Mouse (Mus musculus) left cerebral cortex, adult 2 months (tissue): ENCODE results near the gene Ifitm2. TPM values are rescaled to one million over a fixed set of nuclear protein-coding genes. Genes with fewer than 3 reads are reported as not detected.

Experiments
- DNase-seq, 2 experiments: peaks; one replicate each; pipeline ENCODE4 v3.0.0; 2021 to 2022; ENCODE audit warnings: low spot score in 2 of 2, mixed read lengths in 1 of 2; ENCODE audit errors: extremely low spot score in 1 of 2
- H3K27ac ChIP-seq: fragments of 200-600 bp; 2 replicates; pipeline ENCODE4 v1.8.1; 2022
- H3K4me3 ChIP-seq: fragments of 200-600 bp; 2 replicates; pipeline ENCODE4 v1.8.1; 2022
- CTCF ChIP-seq: fragments of 200-600 bp; IDR thresholded peaks from 2 replicates; pipeline ENCODE4 v1.8.1; 2022; ENCODE audit warnings: antibody characterized with exemption, mild to moderate bottlenecking, moderate library complexity
- intact Hi-C: fragments of 180-260 bp; cut with DNase I; formaldehyde crosslinking; loops from one replicate; pipeline ENCODE4 v1.15.1; 2025
- total RNA-seq, 2 experiments: library from RNA; stranded (reverse); gene quantifications; 2 replicates each; pipeline ENCODE4 v1.2.3; 2021

The Ifitm2 gene
- total RNA-seq, 2 experiments from 2014 or later, result 10.8 to 17.7 TPM

DNA sequence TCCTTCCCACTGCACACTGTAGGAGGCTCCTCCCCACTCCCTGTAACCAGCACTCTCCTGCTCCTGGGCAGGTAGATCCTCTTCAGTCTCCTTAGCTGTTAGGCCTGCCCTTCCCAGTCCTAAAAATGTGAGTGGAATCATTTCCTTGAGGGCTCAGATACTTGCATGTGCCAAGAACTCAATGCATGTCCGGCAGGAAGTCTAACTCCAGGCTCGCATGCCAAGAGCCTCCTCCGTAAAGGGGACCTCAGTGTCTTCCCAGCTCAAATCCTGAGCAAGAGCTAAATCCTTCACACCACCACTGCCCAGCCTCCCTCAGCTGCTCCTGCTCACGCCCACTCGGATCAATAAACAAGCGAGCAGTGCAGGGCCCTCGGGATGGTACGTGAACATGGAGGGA, 4.7 kb downstream of the Ifitm2 start:
- Histone ChIP-seq H3K4me3 (no peak overlapping the region), H3K27ac (no peak overlapping the region)
- no peak for DNase-seq
- intact Hi-C loops, result no loop called here
- no peak for TF ChIP-seq CTCF

GRCm38 (mm10) chr7:140949824-140950530, 5.8 kb downstream of the Ifitm2 start, which contains the start of gene Ifitm5:
Gene Ifitm5, minus strand, starts transcription at chr7:140950291.
- intact Hi-C loops, result no loop called here
- no peak within 1 kb of the TSS for H3K27ac ChIP-seq
- DNase-seq, result no peak
- H3K4me3 ChIP-seq, result no peak within 1 kb of the TSS
- TF ChIP-seq CTCF, result no peak

GRCm38 (mm10) chr7:140949255-140949654, 6.5 kb downstream of the Ifitm2 start:
- intact Hi-C loops, result no loop called here
- no peak overlapping the region for H3K27ac ChIP-seq
- no peak overlapping the region for H3K4me3 ChIP-seq
- no peak for DNase-seq
- no peak for TF ChIP-seq CTCF

- no peak for TF ChIP-seq CTCF
- no peak overlapping the region for H3K27ac ChIP-seq
- DNase-seq, result no peak
- intact Hi-C loops, result no loop called here
- no peak overlapping the region for H3K4me3 ChIP-seq
Observed at GRCm38 (mm10) chr7:140948161-140948560, 7.6 kb downstream of the Ifitm2 start.

DNA sequence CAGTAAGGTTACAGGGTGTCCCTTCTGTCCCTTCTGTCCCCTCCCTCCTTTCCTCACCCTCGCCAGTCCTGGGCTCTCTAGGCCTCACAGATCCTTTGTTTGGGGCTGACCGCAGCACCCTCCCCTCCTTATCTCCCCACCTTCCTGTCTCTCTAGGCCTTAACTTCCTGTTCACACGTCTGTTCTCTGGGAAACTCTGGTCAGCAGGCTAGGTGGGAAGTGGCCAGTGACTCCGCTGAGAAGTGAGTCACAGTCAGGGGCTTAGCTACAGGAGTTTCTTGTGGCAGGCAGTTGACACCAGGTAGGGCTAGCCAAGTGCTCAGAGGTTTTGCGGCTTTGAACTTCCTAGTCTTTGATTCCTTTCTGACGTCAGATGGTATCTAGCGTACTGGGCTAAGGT, 8.8 kb downstream of the Ifitm2 start:
- H3K27ac ChIP-seq, result no peak overlapping the region
- no peak for DNase-seq
- intact Hi-C loops, result no loop called here
- no peak for TF ChIP-seq CTCF
- H3K4me3 ChIP-seq, result no peak overlapping the region

- TF ChIP-seq CTCF, result no peak
- H3K4me3 ChIP-seq, result no peak overlapping the region
- intact Hi-C loops, result no loop called here
- H3K27ac ChIP-seq, result no peak overlapping the region
- no peak for DNase-seq
Observed at GRCm38 (mm10) chr7:140946311-140946710, 9.5 kb downstream of the Ifitm2 start.

- H3K27ac ChIP-seq, result no peak overlapping the region
- no peak for TF ChIP-seq CTCF
- no peak for DNase-seq
- H3K4me3 ChIP-seq, result no peak overlapping the region
- intact Hi-C loops, result no loop called here
Observed at GRCm38 (mm10) chr7:140945247-140945646, 10.5 kb downstream of the Ifitm2 start.

DNA sequence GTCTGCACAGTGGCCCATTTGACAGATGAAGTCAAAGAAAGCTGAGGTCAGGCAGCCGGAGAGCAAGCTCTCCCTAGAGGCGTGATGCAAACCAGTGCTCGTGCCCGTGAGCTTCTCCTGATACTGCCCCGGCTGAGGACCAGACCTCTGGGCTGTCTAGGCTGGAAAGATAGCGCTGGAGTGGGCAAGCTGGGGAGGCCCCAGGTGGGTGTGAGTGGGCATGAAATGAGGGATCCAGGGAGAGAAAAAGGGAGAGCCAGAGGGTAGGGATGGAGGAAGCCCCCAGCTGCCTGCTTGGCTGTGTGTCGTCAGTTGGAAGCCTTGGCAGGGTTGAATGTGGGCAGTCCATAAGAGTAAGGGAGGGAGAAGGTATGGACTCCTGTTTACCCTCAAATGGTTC, 11.6 kb downstream of the Ifitm2 start:
- DNase-seq, result no peak
- Histone ChIP-seq H3K27ac (no peak overlapping the region), H3K4me3 (no peak overlapping the region)
- TF ChIP-seq CTCF, result no peak
- intact Hi-C loops, result no loop called here

GRCm38 (mm10) chr7:140943356-140943755, 12.4 kb downstream of the Ifitm2 start:
- intact Hi-C loops, result no loop called here
- no peak for TF ChIP-seq CTCF
- Histone ChIP-seq H3K4me3 (no peak overlapping the region), H3K27ac (no peak overlapping the region)
- no peak for DNase-seq

DNA sequence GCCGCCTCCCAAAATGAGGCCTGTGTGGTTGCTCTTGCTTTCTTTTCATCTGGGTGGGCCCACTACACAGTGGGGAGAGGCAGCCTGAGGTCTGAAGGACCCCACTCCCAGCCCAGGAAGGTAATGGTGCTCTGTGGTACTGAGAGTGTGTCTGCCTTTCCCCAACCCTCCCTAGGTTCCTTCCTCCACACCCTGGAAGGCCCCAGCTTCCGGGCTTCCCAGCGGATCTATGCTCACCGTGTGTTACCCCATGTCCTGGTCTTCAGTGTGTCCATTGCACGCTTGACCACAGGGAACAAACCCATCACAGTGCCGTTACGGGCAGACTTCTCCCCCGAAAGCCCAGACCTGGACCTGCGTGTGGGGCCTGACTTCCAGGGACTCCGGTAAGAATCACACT, 13.0 kb downstream of the Ifitm2 start:
- no peak overlapping the region for H3K27ac ChIP-seq
- no peak overlapping the region for H3K4me3 ChIP-seq
- DNase-seq, result no peak
- intact Hi-C loops, result no loop called here
- no peak for TF ChIP-seq CTCF

DNA sequence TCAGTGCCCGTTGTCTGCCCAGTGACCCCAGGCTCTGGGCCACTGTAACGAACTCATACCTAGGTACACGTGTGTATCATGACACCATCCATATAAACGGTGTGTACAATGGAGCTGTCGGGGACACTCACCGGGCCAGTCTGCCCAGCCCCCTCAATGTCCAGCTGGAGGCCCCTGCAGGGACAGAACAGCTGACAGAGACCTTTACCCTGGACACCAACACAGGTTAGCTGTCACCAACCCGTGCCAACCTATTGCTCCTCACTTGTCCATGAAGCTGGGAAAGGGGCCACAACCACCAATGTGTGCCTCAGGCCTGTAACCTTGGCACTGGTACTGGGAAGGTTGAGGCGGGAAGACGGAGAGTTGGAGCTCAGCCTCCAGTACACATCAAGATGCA, 13.4 kb downstream of the Ifitm2 start:
- DNase-seq, result no peak
- peak overlapping the region; percentile 51 for H3K4me3 ChIP-seq
- peak overlapping the region; percentile 84 for H3K27ac ChIP-seq
- intact Hi-C loops, result no loop called here
- no peak for TF ChIP-seq CTCF

GRCm38 (mm10) chr7:140941222-140942051, 14.3 kb downstream of the Ifitm2 start, which contains the start of gene Pgghg:
Gene Pgghg, plus strand, starts transcription at chr7:140941391.
- intact Hi-C loops, result no loop called here
- peak within 1 kb of the TSS; percentile 84 for H3K27ac ChIP-seq
- DNase-seq, result peak; percentile 44 to 52
- peak; percentile 87 for TF ChIP-seq CTCF
- H3K4me3 ChIP-seq, result peak within 1 kb of the TSS; percentile 51
